Mouse (Mus musculus): ENCODE data around the gene Wdr60. TPM values are rescaled to one million over a fixed set of nuclear protein-coding genes. Genes with fewer than 3 reads are reported as not detected.

The Wdr60 gene
- total and polyA plus RNA-seq, 3 experiments: 3.6 to 9.2 (median 6.7) TPM

- dilution Hi-C loops (cut with MboI; ENCODE audit: extremely low pct_ligation_motif_present, extremely low pct_unique_long_range_greater_than_20kb, low sequenced_read_pairs): no loop called here
- H3K79me2 ChIP-seq (replicated peaks; ENCODE audit: control insufficient read depth, extremely low read depth, insufficient read depth, poor library complexity, severe bottlenecking): no peaks in the 10 kb centered on the region
- TF ChIP-seq E2F4 (IDR thresholded peaks at IDR 0.05; ENCODE audit: insufficient replicate concordance, low read depth, low read length) (no peak), CHD1 (IDR thresholded peaks at IDR 0.05; ENCODE audit: low read depth, low read length) (no peak), IRF4 (IDR thresholded peaks at IDR 0.05; ENCODE audit: low read depth, low read length) (peak; percentile 79), GABPA (IDR thresholded peaks at IDR 0.05; ENCODE audit: insufficient replicate concordance, low read depth, low read length) (no peak), CHD2 (IDR thresholded peaks at IDR 0.05; ENCODE audit: low read length) (no peak), MAX (IDR thresholded peaks at IDR 0.05; ENCODE audit: low read length) (0 out of 2 replicates have a peak, but pooled peaks have one; percentile 45), TCF12 (IDR thresholded peaks at IDR 0.05; ENCODE audit: low read depth, low read length) (peak; percentile 29), MAZ (IDR thresholded peaks at IDR 0.05; ENCODE audit: low read depth, low read length) (no peak), ZC3H11A (IDR thresholded peaks at IDR 0.05; ENCODE audit: low read depth, low read length) (no peak), NELFE (IDR thresholded peaks at IDR 0.05; ENCODE audit: low read depth, low read length) (no peak), PAX5 (IDR thresholded peaks at IDR 0.05; ENCODE audit: low read length) (no peak), JUN (IDR thresholded peaks at IDR 0.05; ENCODE audit: insufficient read depth, low read depth, low read length) (no peak), MEF2A (IDR thresholded peaks at IDR 0.05; ENCODE audit: borderline replicate concordance, low read depth, low read length) (no peak), KAT2A (IDR thresholded peaks at IDR 0.05; ENCODE audit: insufficient replicate concordance, low read length) (no peak), RAD21 (IDR thresholded peaks at IDR 0.05; ENCODE audit: low read depth, low read length) (no peak), MYC (IDR thresholded peaks at IDR 0.05; ENCODE audit: low read depth, low read length) (peak; percentile 51; the same call in 1 of the 2 replicates), POLR2AphosphoS2 (IDR thresholded peaks at IDR 0.05; ENCODE audit: low read depth, low read length) (no peak), ZMIZ1 (IDR thresholded peaks at IDR 0.05; ENCODE audit: low read depth, low read length) (no peak), ZKSCAN1 (IDR thresholded peaks at IDR 0.05; ENCODE audit: borderline replicate concordance, low read depth, low read length) (no peak), HCFC1 (IDR thresholded peaks at IDR 0.05; ENCODE audit: low read depth, low read length) (no peak), TBP (conservative IDR thresholded peaks at IDR 0.05; ENCODE audit: low read depth, low read length) (no peak), ZNF384 (IDR thresholded peaks at IDR 0.05; ENCODE audit: low read depth, low read length) (no peak), RCOR1 (conservative IDR thresholded peaks at IDR 0.05; ENCODE audit: low read depth, low read length) (peak; percentile 27; the same call in 1 of the 2 replicates), MXI1 (IDR thresholded peaks at IDR 0.05; ENCODE audit: low read depth, low read length) (peak; percentile 71; the same call in 1 of the 2 replicates), ELF1 (IDR thresholded peaks at IDR 0.05; ENCODE audit: low read depth, low read length) (no peak), POLR2A (IDR thresholded peaks at IDR 0.05; ENCODE audit: low read depth, low read length) (no peak), CTCF (conservative IDR thresholded peaks at IDR 0.05 in 1 of 2, IDR thresholded peaks at IDR 0.05 in 1 of 2; ENCODE audit: low read depth in 2 of 2, low read length in 2 of 2) (no peak), USF1 (IDR thresholded peaks at IDR 0.05; ENCODE audit: low read depth, low read length) (no peak), USF2 (conservative IDR thresholded peaks at IDR 0.05; ENCODE audit: low read depth, low read length) (no peak), ETS1 (conservative IDR thresholded peaks at IDR 0.05; ENCODE audit: low read depth, low read length) (no peak; the same call in 1 of the 2 replicates), BHLHE40 (IDR thresholded peaks at IDR 0.05; ENCODE audit: low read depth, low read length) (peak; percentile 44; the same call in 1 of the 2 replicates), JUND (conservative IDR thresholded peaks at IDR 0.05; ENCODE audit: low read depth, low read length) (no peak; the same call in 1 of the 2 replicates), EP300 (IDR thresholded peaks at IDR 0.05; ENCODE audit: low read length) (peak; percentile 44; the same call in 1 of the 2 replicates), MAFK (IDR thresholded peaks at IDR 0.05; ENCODE audit: insufficient replicate concordance, low read length) (no peak), SMC3 (IDR thresholded peaks at IDR 0.05; ENCODE audit: low read depth, low read length) (no peak), SIN3A (IDR thresholded peaks at IDR 0.05; ENCODE audit: low read length) (no peak), UBTF (IDR thresholded peaks at IDR 0.05; ENCODE audit: low read depth, low read length) (no peak), NRF1 (IDR thresholded peaks at IDR 0.05; ENCODE audit: low read depth, low read length) (no peak)
- DNase-seq (ENCODE audit: extremely low read depth): peak; percentile 21
- H3K9ac ChIP-seq (ENCODE audit: insufficient read depth, low read depth): no peak overlapping the region
- H3K27ac ChIP-seq (ENCODE audit: insufficient read depth, low read depth): peak overlapping the region; percentile 35
- no peaks in the 10 kb centered on the region for H3K27me3 ChIP-seq (replicated peaks)
- H3K9me3 ChIP-seq (replicated peaks; ENCODE audit: low read length): no peaks in the 10 kb centered on the region
- peaks cover 7 to 8% of the 10 kb centered on the region in 2 experiments; a peak in 3 of 4 replicates for H3K4me1 ChIP-seq (ENCODE audit: control insufficient read depth in 1 of 2, insufficient read depth in 2 of 2)
- H3K36me3 ChIP-seq (replicated peaks in 1 of 2; ENCODE audit: control insufficient read depth in 1 of 2, insufficient read depth in 1 of 2, low read length in 1 of 2): peaks cover 10 to 47% of the 10 kb centered on the region in 2 experiments
- H3K4me2 ChIP-seq (ENCODE audit: insufficient read depth, low read depth, poor library complexity, severe bottlenecking): peak overlapping the region; percentile 67
- in situ Hi-C loops (cut with MboI; ENCODE audit: low pct_ligation_motif_present, low pct_unique_long_range_greater_than_20kb, low sequenced_read_pairs): no loop called here
- no peak overlapping the region for H3K4me3 ChIP-seq (replicated peaks in 1 of 3; ENCODE audit: low read depth in 2 of 3, low read length in 2 of 3, poor library complexity in 1 of 3)
Measured at GRCm38 (mm10) chr12:116226289-116227057, 36.3 kb downstream of the Wdr60 start.

Data from CH12.LX (cell line).